In genomic region chrX:47936885-47937284, GRCm38 (mm10) we compare ENCODE assay signal across 21 mouse cellular contexts. TPM values are rescaled to one million over a fixed set of nuclear protein-coding genes. Genes with fewer than 3 reads are reported as not detected.
DNase-seq lines count a peak whose midpoint lies in the region; ATAC-seq and TF ChIP-seq lines count a peak whose summit lies in the region.
"Had no signal": no experiment of that assay in that cellular context is flagged by ENCODE, and none has a peak within 500 bp of the region (broad histone marks: within the 10 kb centered on the region; RNA-seq: fewer than 3 reads in every experiment).

No protein-coding gene starts in this region.

- WGBS in lung, embryonic 16.5 days = 39% methylated on average over 5 of the region's 5 CpGs
- 66% methylated on average over 5 of the region's 5 CpGs for WGBS in lung, adult 2 months

- H3K9ac ChIP-seq in lung, embryonic 16.5 days (ENCODE audit: low read length) = no peak overlapping the region
- H3K9ac ChIP-seq: embryonic facial prominence, embryonic 13.5 days; hindbrain, embryonic 12.5 days had no signal

- H3K9me3 ChIP-seq in lung, embryonic 16.5 days (ENCODE audit: control insufficient read depth, low read length) = no peaks in the 10 kb centered on the region
- H3K9me3 ChIP-seq: embryonic facial prominence, embryonic 13.5 days; heart, embryonic 10.5 days; hindbrain, embryonic 12.5 days had no signal

- peak; percentile 70; the same call in 1 of the 2 replicates for ATAC-seq in lung, embryonic 16.5 days (ENCODE audit: low read depth)
- ATAC-seq: forebrain, embryonic 14.5 days; hindbrain, embryonic 16.5 days had no signal

- H3K36me3 ChIP-seq in lung, embryonic 16.5 days (ENCODE audit: control insufficient read depth, insufficient read depth, low read length) = peaks cover 2% of the 10 kb centered on the region
- H3K36me3 ChIP-seq: hindbrain, embryonic 12.5 days had no signal

- no peaks in the 10 kb centered on the region for H3K27me3 ChIP-seq in lung, embryonic 16.5 days (ENCODE audit: control insufficient read depth, insufficient read depth, low read depth, low read length)
- H3K27me3 ChIP-seq: CH12.LX; embryonic facial prominence, embryonic 13.5 days; hindbrain, embryonic 12.5 days had no signal

- no peak overlapping the region for H3K27ac ChIP-seq in lung, embryonic 16.5 days (ENCODE audit: low read length)
- H3K27ac ChIP-seq: embryonic facial prominence, embryonic 13.5 days; heart, embryonic 10.5 days; hindbrain, embryonic 12.5 days had no signal

- no peak for TF ChIP-seq CTCF in lung, adult 2 months (IDR thresholded peaks at IDR 0.05; ENCODE audit: insufficient read depth, low read length)

- TF ChIP-seq POLR2A in lung, adult 2 months (IDR thresholded peaks at IDR 0.05; ENCODE audit: borderline replicate concordance, extremely low read depth, low read depth, low read length) = no peak

- H3K4me2 ChIP-seq in lung, embryonic 16.5 days (ENCODE audit: low read depth, low read length) = no peak overlapping the region
- H3K4me2 ChIP-seq: embryonic facial prominence, embryonic 13.5 days; hindbrain, embryonic 12.5 days had no signal

- H3K4me1 ChIP-seq in lung, embryonic 16.5 days (replicated peaks; ENCODE audit: control insufficient read depth, insufficient read depth, low read length) = no peaks in the 10 kb centered on the region
- H3K4me1 ChIP-seq in lung, adult 2 months (ENCODE audit: control insufficient read depth, insufficient read depth, low read length) = no peaks in the 10 kb centered on the region
- H3K4me1 ChIP-seq: embryonic facial prominence, embryonic 13.5 days; heart, embryonic 10.5 days; hindbrain, embryonic 12.5 days had no signal

- DNase-seq in kidney, postnatal 10 days = peak; percentile 25
- DNase-seq in kidney, adult 8-10 months = no peak
- no peak for DNase-seq in lung, adult 2 months
- DNase-seq in urinary bladder, postnatal 14 days (ENCODE audit: low spot score) = peak; percentile 2
- DNase-seq in urinary bladder, postnatal 4 days (ENCODE audit: low spot score in 2 of 2) = no peak
- DNase-seq in ovary, postnatal 36 days (ENCODE audit: low spot score) = no peak
- DNase-seq: adrenal gland, postnatal 10 days; cerebellum, adult 11-12 months; cerebellum, adult 9-10 months; cerebellum, postnatal 36 days; gastrocnemius, postnatal 10 days; heart, adult 18-20 months; heart, postnatal 10 days; heart, postnatal 4 days had no signal

- no peak overlapping the region for H3K4me3 ChIP-seq in lung, embryonic 16.5 days (ENCODE audit: low read length)
- H3K4me3 ChIP-seq in lung, adult 2 months (replicated peaks; ENCODE audit: extremely low read depth, low read depth, low read length) = no peak overlapping the region
- H3K4me3 ChIP-seq: embryonic facial prominence, embryonic 13.5 days; heart, embryonic 10.5 days; hindbrain, embryonic 12.5 days had no signal

RNA-seq across cellular contexts. Expression of gene Ocrl, which starts 24.7 kb away (rescaled TPM):
- 17.9 and 19.8 TPM in 2 replicates for polyA plus RNA-seq in lung, embryonic 16.5 days (2015; fragmentation: Nextera tagmentation; extraction: Ambion mirVana)
- polyA plus RNA-seq in lung, adult 2 months (2012; rRNA removed) = 8.6 and 15.4 TPM in 2 replicates

RNA-seq across cellular contexts. Expression of gene Smarca1, which starts 44.1 kb away (rescaled TPM):
- 28.9 and 32.9 TPM in 2 replicates for polyA plus RNA-seq in lung, embryonic 16.5 days (2015; fragmentation: Nextera tagmentation; extraction: Ambion mirVana)
- polyA plus RNA-seq in lung, adult 2 months (2012; rRNA removed) = 0.22 and 0.68 TPM in 2 replicates

Comparison
In these comparisons a context has a peak if more than half of its experiments do, and no peak if none do; other contexts are left out.
1. DNase-seq: peak in kidney, postnatal 10 days (single experiment) and urinary bladder, postnatal 14 days (single experiment); none in kidney, adult 8-10 months (0 of 2), lung, adult 2 months (single experiment), urinary bladder, postnatal 4 days (0 of 2) and ovary, postnatal 36 days (single experiment).
2. RNA of gene Smarca1, which starts 44.1 kb away (polyA plus RNA-seq): 28.9 to 32.9 TPM in lung, embryonic 16.5 days; 0.22 to 0.68 TPM in lung, adult 2 months; every median in the first group is over 10 times any median in the second.